Comparison of ENCODE assay signal across 15 mouse cellular contexts in genomic region chr10:122973241-122973640, GRCm38 (mm10).
"Had no signal": no experiment of that assay in that cellular context is flagged by ENCODE, and none has a peak within 500 bp of the region (broad histone marks: within the 10 kb centered on the region; RNA-seq: fewer than 3 reads in every experiment).

No protein-coding gene starts in this region.

- H3K9ac ChIP-seq: neural tube, embryonic 15.5 days; stomach, embryonic 15.5 days had no signal

- DNase-seq: retina, postnatal 1 day; right cerebral cortex, adult 18-20 months; right cerebral cortex, postnatal 14 days; right cerebral cortex, postnatal 25 days; right cerebral cortex, postnatal 4 days; spleen, adult 18-20 months; thymus, adult 18-20 months; thymus, adult 2 months; thymus, postnatal 14 days; thymus, postnatal 25 days; thymus, postnatal 36 days; thymus, postnatal 4 days had no signal

- H3K27ac ChIP-seq: neural tube, embryonic 15.5 days; stomach, embryonic 15.5 days; stomach, postnatal 0 days had no signal

- H3K36me3 ChIP-seq: neural tube, embryonic 15.5 days; stomach, embryonic 15.5 days had no signal

- H3K27me3 ChIP-seq: neural tube, embryonic 15.5 days; stomach, embryonic 15.5 days had no signal

- H3K9me3 ChIP-seq: neural tube, embryonic 15.5 days; stomach, embryonic 15.5 days had no signal

- H3K4me2 ChIP-seq: neural tube, embryonic 15.5 days; stomach, embryonic 15.5 days had no signal

- H3K4me1 ChIP-seq: stomach, embryonic 15.5 days had no signal

- H3K4me3 ChIP-seq: neural tube, embryonic 15.5 days; stomach, embryonic 15.5 days had no signal
